Mouse (Mus musculus): ENCODE results near the gene Acap1.

- TF ChIP-seq POLR2A (IDR thresholded peaks at IDR 0.05; ENCODE audit: low read depth, low read length) (no peak), CTCF (IDR thresholded peaks at IDR 0.05; ENCODE audit: extremely low read depth, insufficient read length, insufficient replicate concordance, low read depth, low read length) (no peak)
These were observed 58.4 kb downstream of the Acap1 start for GRCm38 (mm10) chr11:69836703-69837576.
